Comparison of ENCODE assay signal across 8 mouse cellular contexts in the genomic region with DNA sequence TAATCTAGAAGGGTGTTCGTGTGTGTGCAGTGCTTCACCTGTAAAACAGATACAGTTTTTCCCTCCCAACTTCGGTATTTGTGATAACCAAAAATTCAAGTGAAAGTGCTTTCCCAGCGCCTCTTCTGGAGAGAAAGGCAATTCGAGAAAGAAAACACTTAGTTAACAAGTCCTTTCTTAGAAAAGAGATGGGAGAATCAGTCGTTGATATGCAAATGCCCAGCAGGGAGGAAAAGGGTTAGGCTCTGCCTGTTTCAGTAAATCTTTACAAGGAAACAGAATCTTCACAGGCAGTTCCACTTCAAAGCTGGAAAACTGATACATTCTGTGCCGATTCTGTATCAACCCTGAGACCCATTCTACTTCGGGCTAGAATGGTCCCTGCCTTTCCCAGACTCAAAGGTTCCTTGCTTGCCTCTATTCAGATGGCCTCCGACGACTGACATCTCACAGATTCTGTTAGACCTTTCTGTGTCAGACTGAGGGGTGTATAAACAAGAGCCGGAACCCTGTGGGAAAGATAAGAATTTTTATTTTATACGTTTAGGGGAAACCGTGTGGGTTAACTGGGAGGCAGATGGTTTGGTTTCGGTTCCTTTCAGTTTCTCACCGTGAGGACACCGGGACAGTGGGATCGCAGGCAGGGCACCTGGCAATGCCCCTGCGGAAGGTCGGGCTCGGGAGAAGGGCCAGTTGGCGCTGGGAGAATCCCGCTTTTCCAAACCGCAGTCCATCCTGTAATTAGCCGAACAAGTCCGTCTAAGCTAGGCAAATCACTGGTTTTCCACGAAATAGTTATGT. TPM values are rescaled to one million over a fixed set of nuclear protein-coding genes. Genes with fewer than 3 reads are reported as not detected.
DNase-seq lines count a peak whose midpoint lies in the region; ATAC-seq and TF ChIP-seq lines count a peak whose summit lies in the region.

Gene Slc9a2, plus strand, starts transcription at position 508 of the 801 bp plus-strand sequence.

- DNase-seq in lung, adult 2 months = peak; percentile 17
- DNase-seq in lung, postnatal 25 days (ENCODE audit: low spot score) = no peak
- DNase-seq in embryo, embryonic 10 days (ENCODE audit: low spot score) = peak; percentile 23
- peak; percentile 60 for DNase-seq in gastrocnemius, adult 2 months
- DNase-seq in mesoderm, embryonic 11.5 days (ENCODE audit: low read depth, low spot score) = peak; percentile 23
- no peak for DNase-seq in T-cell, adult 2 months (ENCODE audit: low spot score)
- no peak for DNase-seq in spleen, adult 12 weeks (ENCODE audit: low spot score)

- no peaks in the 10 kb centered on the region for H3K9me3 ChIP-seq in kidney, embryonic 14.5 days (ENCODE audit: control insufficient read depth, low read length)

- peak within 1 kb of the TSS; percentile 43 for H3K9ac ChIP-seq in kidney, embryonic 14.5 days (ENCODE audit: low read depth, low read length)

- peak within 1 kb of the TSS; percentile 93 for H3K27ac ChIP-seq in gastrocnemius, adult 2 months
- no peak within 1 kb of the TSS for H3K27ac ChIP-seq in kidney, embryonic 14.5 days (ENCODE audit: low read depth, low read length)

- no peak for TF ChIP-seq CTCF in lung, adult 2 months (IDR thresholded peaks at IDR 0.05; ENCODE audit: insufficient read depth, low read length)
- TF ChIP-seq CTCF in gastrocnemius, adult 2 months (IDR thresholded peaks at IDR 0.05) = no peak

- WGBS in lung, adult 2 months = 2% methylated on average over 25 of the region's 25 CpGs
- WGBS in kidney, embryonic 14.5 days = 3% methylated on average over 25 of the region's 25 CpGs

- H3K36me3 ChIP-seq in kidney, embryonic 14.5 days (ENCODE audit: control insufficient read depth, insufficient read depth, low read length) = no peaks in the 10 kb centered on the region

- intact Hi-C loops in gastrocnemius, adult 2 months (cut with DNase I) = loop anchor here (5.0 to 10.0 kb wide), 2 partner anchors 87 to 185 kb away; no protein-coding TSS in a partner anchor

- peak within 1 kb of the TSS; percentile 61 for H3K4me3 ChIP-seq in lung, adult 2 months (replicated peaks; ENCODE audit: extremely low read depth, low read depth, low read length)
- peak within 1 kb of the TSS; percentile 83 for H3K4me3 ChIP-seq in gastrocnemius, adult 2 months
- peak within 1 kb of the TSS; percentile 63 for H3K4me3 ChIP-seq in kidney, embryonic 14.5 days (ENCODE audit: low read length)

- 0 out of 2 replicates have a peak, but pooled peaks cover 2% of the 10 kb centered on the region for H3K4me1 ChIP-seq in lung, adult 2 months (ENCODE audit: control insufficient read depth, insufficient read depth, low read length)
- H3K4me1 ChIP-seq in kidney, embryonic 14.5 days (ENCODE audit: control insufficient read depth, insufficient read depth, low read length) = peaks cover 7% of the 10 kb centered on the region

- ATAC-seq in kidney, embryonic 14.5 days (ENCODE audit: low FRiP score, low TSS enrichment) = no peak

- peak within 1 kb of the TSS; percentile 100 for H3K4me2 ChIP-seq in kidney, embryonic 14.5 days (replicated peaks; ENCODE audit: low read depth, low read length)

- H3K27me3 ChIP-seq in kidney, embryonic 14.5 days (ENCODE audit: control insufficient read depth, insufficient read depth, low read length) = peaks cover 48% of the 10 kb centered on the region

- TF ChIP-seq POLR2A in lung, adult 2 months (IDR thresholded peaks at IDR 0.05; ENCODE audit: borderline replicate concordance, extremely low read depth, low read depth, low read length) = no peak

RNA-seq across cellular contexts. Expression of gene Slc9a2, which starts in this region (rescaled TPM):
- 2.3 and 3.2 TPM in 2 replicates for polyA plus RNA-seq in lung, adult 2 months (2012; rRNA removed)
- total RNA-seq in gastrocnemius, adult 2 months (2021) = 10 to 100 TPM; 16.6 to 30.1 TPM
- 0.74 and 1.2 TPM in 2 replicates for polyA plus RNA-seq in kidney, embryonic 14.5 days (2014; fragmentation: Nextera tagmentation; extraction: Ambion mirVana)

Comparison
In these comparisons a context has a peak if more than half of its experiments do, and no peak if none do; other contexts are left out.
1. DNase-seq: peak in lung, adult 2 months (single experiment), embryo, embryonic 10 days (single experiment), gastrocnemius, adult 2 months (single experiment) and mesoderm, embryonic 11.5 days (single experiment); none in lung, postnatal 25 days (single experiment), T-cell, adult 2 months (single experiment) and spleen, adult 12 weeks (single experiment).
2. Peak in every context shown above with its lines, with median percentiles within 50 percentile points of each other: H3K4me3 ChIP-seq.